Mouse (Mus musculus) testis, postnatal 14 days (tissue): ENCODE results near the gene Extl1.

Experiments used
- DNase-seq: peaks from one replicate; pipeline ENCODE4 v3.0.0; 2021; ENCODE audit warnings: low spot score

The Extl1 gene

GRCm38 (mm10) chr4:134312901-134313300 lies 70.7 kb downstream of the Extl1 start:
- peak; percentile 63 for DNase-seq

- DNase-seq: no peak
Measured at GRCm38 (mm10) chr4:134312341-134312740, 71.3 kb downstream of the Extl1 start.

- DNase-seq: no peak
Measured at GRCm38 (mm10) chr4:134311784-134312183, 71.9 kb downstream of the Extl1 start.

- DNase-seq: no peak
Measured at GRCm38 (mm10) chr4:134310656-134311055, 73.0 kb downstream of the Extl1 start.

- no peak for DNase-seq
Measured at GRCm38 (mm10) chr4:134310106-134310505, 73.5 kb downstream of the Extl1 start.

- DNase-seq: peak; percentile 36
Measured at GRCm38 (mm10) chr4:134307367-134308072, 76.1 kb downstream of the Extl1 start.

- DNase-seq: no peak
Measured at GRCm38 (mm10) chr4:134306963-134307362, 76.7 kb downstream of the Extl1 start.
